Mouse (Mus musculus): ENCODE results near the gene Vill. TPM values are rescaled to one million over a fixed set of nuclear protein-coding genes. Genes with fewer than 3 reads are reported as not detected.

The Vill gene
- total RNA-seq, 2 experiments from 2014 or later: 0.71 to 1.3 TPM

GRCm38 (mm10) chr9:119034676-119035665, 17.6 kb upstream of the Vill start:
- DNase-seq (ENCODE audit: low spot score in 2 of 2): no peak

GRCm38 (mm10) chr9:119035836-119036235, 16.7 kb upstream of the Vill start:
- no peak for DNase-seq (ENCODE audit: low spot score in 2 of 2)

DNA sequence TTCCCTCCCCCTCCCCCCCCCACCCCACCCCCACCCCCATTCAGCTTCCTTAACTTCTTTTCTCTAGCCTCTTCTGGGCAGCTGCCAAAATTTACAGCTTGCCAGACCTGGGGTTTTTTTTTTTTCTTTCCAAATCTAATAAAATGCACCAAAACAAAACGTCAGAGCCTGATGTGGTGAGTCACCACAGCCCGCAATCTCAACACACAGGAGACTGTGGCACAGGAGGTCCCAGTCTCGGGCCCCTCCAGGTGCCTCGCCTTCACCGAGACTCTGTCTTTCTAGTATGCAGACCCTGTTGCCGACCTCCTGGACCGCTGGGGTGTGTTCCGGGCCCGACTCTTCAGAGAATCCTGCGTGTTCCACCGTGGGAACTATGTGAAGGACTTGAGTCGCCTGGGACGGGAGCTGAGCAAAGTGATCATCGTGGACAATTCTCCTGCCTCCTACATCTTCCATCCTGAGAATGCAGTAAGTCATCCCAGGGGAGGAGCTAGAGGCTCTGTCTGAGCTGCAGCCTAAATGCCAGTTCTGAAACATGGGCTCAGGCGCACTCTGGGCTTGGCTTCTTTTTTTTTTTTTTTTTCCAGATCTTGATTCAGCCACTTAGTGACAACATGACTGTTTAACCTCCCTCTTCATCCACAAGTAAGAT, 15.4 kb upstream of the Vill start:
- DNase-seq (ENCODE audit: low spot score in 2 of 2): peak in 1 of 2 experiments; percentile 44

GRCm38 (mm10) chr9:119038574-119038973, 14.0 kb upstream of the Vill start:
- DNase-seq (ENCODE audit: low spot score in 2 of 2): no peak

DNA sequence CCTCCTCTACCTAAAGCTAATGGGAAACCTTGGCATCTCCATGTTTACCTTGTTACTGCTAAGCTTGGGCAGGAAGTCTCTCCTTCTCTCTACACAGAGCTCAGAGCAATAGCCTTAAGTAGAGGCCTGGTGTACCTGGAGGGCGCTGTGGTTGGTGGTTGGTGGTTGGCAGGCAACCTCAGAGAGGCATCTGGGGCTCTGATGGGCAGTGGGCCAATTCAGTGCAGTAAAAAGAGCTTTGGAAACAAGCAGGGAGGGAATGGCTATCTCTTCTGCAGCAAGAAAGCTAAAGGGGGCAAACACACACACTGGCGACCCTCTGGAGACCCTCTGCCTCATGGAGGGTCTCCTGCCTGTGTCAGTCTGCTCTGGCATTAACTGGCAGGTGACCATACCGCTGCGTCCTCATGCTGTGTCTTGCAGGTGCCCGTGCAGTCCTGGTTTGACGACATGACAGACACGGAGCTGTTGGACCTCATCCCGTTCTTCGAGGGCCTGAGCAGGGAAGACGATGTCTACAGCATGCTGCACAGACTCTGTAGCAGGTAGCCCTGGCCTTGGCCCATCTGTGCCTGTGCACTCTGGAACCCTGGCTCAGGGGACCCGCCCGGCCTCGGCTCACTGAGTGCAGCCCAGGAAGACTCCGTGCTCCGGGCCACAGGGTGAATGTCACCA, 12.3 kb upstream of the Vill start:
- DNase-seq (ENCODE audit: low spot score in 2 of 2): no peak

GRCm38 (mm10) chr9:119048182-119048903, 4.2 kb upstream of the Vill start:
- DNase-seq (ENCODE audit: low spot score in 2 of 2): no peak

DNA sequence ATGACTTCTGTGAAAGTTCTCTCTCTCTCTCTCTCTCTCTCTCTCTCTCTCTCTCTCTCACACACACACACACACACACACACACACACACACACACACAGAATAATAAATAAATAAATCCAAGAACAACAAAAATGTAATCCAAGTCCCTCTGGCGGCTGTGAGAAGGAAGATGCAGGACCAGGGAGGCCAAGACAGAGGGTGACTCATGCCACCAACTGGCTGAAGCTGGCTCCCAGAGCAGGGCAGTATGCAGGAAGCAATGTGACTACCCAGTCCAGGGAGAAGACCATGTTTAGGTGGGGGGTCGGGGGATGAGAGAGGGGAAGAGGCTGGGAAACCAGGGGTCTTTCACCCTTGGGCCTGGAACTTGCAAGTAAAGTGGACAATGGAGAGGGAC, 1.4 kb upstream of the Vill start:
- no peak for DNase-seq (ENCODE audit: low spot score in 2 of 2)

GRCm38 (mm10) chr9:119053964-119054576, 1.5 kb downstream of the Vill start:
- DNase-seq (ENCODE audit: low spot score in 2 of 2): no peak

- no peak for DNase-seq (ENCODE audit: low spot score in 2 of 2)
Measured at GRCm38 (mm10) chr9:119055336-119055735, 2.8 kb downstream of the Vill start.

DNA sequence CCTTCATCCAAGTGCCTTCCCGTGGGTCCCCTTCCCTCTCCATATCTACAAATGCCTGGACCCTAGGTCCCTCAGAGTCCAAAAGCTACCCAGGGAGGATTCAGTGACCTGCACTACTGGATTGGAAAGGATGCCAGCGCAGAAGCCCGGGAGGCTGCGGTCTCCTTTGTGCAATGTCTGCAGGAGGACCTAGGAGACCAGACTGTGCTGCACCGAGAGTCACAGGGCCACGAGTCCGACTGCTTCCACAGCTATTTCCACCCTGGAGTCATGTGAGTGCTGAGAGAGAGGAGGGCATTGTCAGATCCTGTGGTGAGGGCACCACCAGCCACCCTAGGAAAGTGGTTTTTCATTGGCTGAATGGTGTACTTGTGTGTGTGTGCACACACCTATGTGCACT, 5.7 kb downstream of the Vill start:
- DNase-seq (ENCODE audit: low spot score in 2 of 2): no peak

DNA sequence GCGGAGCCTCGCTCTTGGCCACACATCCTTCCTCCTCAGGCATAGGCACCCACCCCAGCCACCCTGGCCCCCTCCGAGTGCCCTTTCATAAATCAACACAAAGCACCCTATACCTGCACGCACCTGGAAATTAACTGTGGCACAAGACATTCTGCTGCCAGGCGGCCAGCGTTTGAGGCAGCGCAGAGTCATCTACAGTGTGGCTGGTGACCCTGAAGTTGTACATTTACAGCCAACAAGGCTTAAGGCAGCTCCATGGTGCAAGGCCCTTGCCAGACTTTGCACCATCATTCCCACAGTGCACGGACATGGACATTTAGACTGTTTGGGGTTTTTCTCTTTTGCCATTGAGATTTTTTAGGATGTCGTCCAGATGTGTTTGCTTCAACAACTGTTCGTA, 8.1 kb downstream of the Vill start:
- no peak for DNase-seq (ENCODE audit: low spot score in 2 of 2)

- DNase-seq (ENCODE audit: low spot score in 2 of 2): no peak
Measured at GRCm38 (mm10) chr9:119063036-119063644, 10.6 kb downstream of the Vill start.

DNA sequence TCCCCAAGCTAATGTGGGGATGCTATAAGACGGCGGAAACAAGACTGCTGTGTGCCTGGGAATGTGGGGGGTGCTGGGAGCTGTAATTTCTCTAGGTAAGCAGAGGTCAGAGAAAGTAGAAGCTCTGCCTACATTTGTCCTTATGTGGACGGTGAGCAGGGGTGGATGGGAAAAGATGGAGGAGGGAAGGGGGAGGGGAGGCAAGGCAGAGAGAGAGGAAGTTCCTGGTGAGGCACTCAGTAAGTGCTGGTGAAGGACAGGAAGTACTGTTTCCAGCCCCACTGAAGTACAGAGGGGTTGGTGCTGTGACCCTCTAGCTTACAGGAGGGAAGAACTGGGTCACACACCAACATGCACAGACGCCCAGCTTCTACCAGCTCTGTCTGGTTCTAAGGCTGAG, 11.7 kb downstream of the Vill start:
- DNase-seq (ENCODE audit: low spot score in 2 of 2): no peak

- DNase-seq (ENCODE audit: low spot score in 2 of 2): peak; percentile 66 to 87
Measured at GRCm38 (mm10) chr9:119067601-119068000, 15.0 kb downstream of the Vill start.

DNA sequence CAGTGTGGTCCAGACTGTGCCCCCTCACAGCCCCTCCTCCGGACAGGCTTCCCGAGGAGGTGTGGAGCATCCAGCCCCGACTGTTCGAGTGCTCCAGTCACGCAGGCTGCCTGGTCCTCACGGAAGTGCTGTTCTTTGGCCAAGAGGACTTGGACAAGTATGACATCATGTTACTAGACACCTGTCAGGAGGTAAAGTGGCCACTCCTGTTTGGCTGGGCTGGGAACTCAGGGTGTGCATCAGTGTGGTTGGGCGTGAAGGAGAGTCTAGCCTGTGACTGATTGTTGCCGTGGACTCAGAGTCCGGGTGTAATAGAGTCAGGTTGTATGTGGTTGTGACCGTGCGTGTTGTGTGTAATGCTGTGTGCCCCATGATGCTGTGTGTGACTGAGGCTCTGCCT, 15.7 kb downstream of the Vill start:
- no peak for DNase-seq (ENCODE audit: low spot score in 2 of 2)

GRCm38 (mm10) chr9:119070173-119070825, 17.7 kb downstream of the Vill start:
- no peak for DNase-seq (ENCODE audit: low spot score in 2 of 2)

GRCm38 (mm10) chr9:119071786-119072185, 19.2 kb downstream of the Vill start:
- no peak for DNase-seq (ENCODE audit: low spot score in 2 of 2)

DNA sequence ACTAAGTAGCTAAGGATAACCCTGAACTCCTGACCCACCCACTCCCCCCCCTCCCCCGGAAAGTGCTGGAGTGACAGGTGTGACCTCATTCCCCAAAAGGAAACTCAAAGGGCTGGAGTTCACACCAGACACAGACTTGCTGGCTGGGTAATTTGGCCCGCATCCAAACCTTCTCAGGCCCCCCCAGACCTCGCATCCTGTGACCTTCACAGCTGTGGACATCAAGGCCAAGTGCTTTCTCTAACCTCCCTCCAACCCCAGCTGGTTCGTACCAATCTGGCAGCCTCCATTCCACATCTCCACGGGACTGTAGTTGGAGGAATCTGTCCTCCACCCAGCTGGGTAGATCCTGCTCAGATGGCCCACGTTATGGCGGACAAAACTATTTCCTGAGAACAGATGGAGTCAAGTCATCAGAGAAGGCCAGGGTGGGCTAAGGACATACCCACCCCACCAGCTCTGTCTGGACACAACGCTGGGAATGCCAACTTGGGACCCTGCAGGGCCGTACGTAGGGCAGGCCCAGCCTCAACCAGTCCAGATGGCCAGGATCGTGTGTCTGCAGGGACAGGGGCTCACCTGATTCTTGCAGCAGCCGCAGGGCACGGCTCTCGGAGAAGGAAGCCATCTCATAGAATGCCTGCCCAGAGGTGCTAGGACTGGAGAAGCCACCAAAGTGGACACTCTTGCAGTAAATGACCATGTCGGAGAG, 20.8 kb downstream of the Vill start:
- DNase-seq (ENCODE audit: low spot score in 2 of 2): no peak

DNA sequence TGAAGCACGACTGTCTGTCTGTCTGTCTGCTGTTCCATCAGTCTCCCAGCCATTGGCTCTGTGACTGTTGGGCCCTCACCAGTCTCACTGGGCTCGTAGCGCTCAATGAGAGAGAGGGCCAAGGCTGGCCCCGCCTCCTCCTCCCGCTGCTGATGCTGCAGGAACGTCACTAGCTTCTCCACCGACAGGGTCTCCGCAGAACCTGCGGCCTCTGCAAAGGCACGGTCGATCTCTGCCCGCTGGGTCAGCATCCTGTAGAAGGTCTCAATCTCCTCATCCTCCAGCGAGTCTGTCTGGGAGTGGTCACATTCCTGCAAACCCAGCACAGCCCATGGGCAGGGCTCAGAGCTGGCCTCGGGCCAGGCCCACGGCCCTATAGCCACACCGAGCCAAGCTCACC, 23.1 kb downstream of the Vill start:
- DNase-seq (ENCODE audit: low spot score in 2 of 2): no peak
